Comparison of ENCODE assay signal across 16 mouse cellular contexts in genomic region chr10:21065593-21065992, GRCm38 (mm10).
DNase-seq lines count a peak whose midpoint lies in the region; ATAC-seq and TF ChIP-seq lines count a peak whose summit lies in the region.
"Had no signal": no experiment of that assay in that cellular context is flagged by ENCODE, and none has a peak within 500 bp of the region (broad histone marks: within the 10 kb centered on the region; RNA-seq: fewer than 3 reads in every experiment).

No protein-coding gene starts in this region.

- intact Hi-C loops in gastrocnemius, adult 2 months (cut with DNase I), result no loop called here

- ATAC-seq in forebrain, embryonic 15.5 days (replicated peaks), result 0 out of 2 replicates have a peak, but pooled peaks have one; percentile 39
- ATAC-seq in megakaryocyte-erythroid progenitor cell, adult 5-6 weeks (replicated peaks; ENCODE audit: low FRiP score, low TSS enrichment, poor library complexity, severe bottlenecking), result peak; percentile 71
- ATAC-seq: hindbrain, embryonic 16.5 days had no signal

- no peaks in the 10 kb centered on the region; the same call in 1 of the 2 replicates for H3K36me3 ChIP-seq in forebrain, embryonic 15.5 days
- peaks cover 4% of the 10 kb centered on the region; the same call in 1 of the 2 replicates for H3K36me3 ChIP-seq in forebrain, embryonic 10.5 days (replicated peaks)
- H3K36me3 ChIP-seq in E14TG2a.4 (ENCODE audit: insufficient read depth, low read length), result no peaks in the 10 kb centered on the region
- H3K36me3 ChIP-seq: embryonic facial prominence, embryonic 12.5 days; midbrain, embryonic 10.5 days had no signal

- no peak for DNase-seq in forebrain, embryonic 10.5 days (ENCODE audit: extremely low spot score, low spot score)
- DNase-seq in liver, result peak; percentile 32
- no peak for DNase-seq in embryo, embryonic 10 days (ENCODE audit: low spot score)
- no peak for DNase-seq in kidney, adult 18-20 months
- DNase-seq in gastrocnemius, adult 2 months, result no peak
- DNase-seq: cerebellum, postnatal 10 days; gastrocnemius, postnatal 36 days; kidney, postnatal 25 days; lung, adult 18-20 months; spleen, adult 18-20 months had no signal

- H3K4me2 ChIP-seq in forebrain, embryonic 15.5 days (replicated peaks), result no peak overlapping the region
- H3K4me2 ChIP-seq: embryonic facial prominence, embryonic 12.5 days had no signal

- H3K9ac ChIP-seq in forebrain, embryonic 15.5 days (replicated peaks), result no peak overlapping the region
- H3K9ac ChIP-seq: embryonic facial prominence, embryonic 12.5 days had no signal

- TF ChIP-seq CTCF in E14TG2a.4 (conservative IDR thresholded peaks at IDR 0.05; ENCODE audit: low read length), result peak; percentile 37
- no peak for TF ChIP-seq CTCF in gastrocnemius, adult 2 months (IDR thresholded peaks at IDR 0.05)

- H3K27me3 ChIP-seq in forebrain, embryonic 15.5 days, result no peaks in the 10 kb centered on the region
- H3K27me3 ChIP-seq in forebrain, embryonic 10.5 days (ENCODE audit: poor library complexity, severe bottlenecking), result no peaks in the 10 kb centered on the region
- no peaks in the 10 kb centered on the region; the same call in 1 of the 2 replicates for H3K27me3 ChIP-seq in E14TG2a.4 (ENCODE audit: insufficient read depth, low read length)
- H3K27me3 ChIP-seq: embryonic facial prominence, embryonic 12.5 days had no signal

- no peak overlapping the region for H3K27ac ChIP-seq in forebrain, embryonic 15.5 days (replicated peaks)
- no peak overlapping the region for H3K27ac ChIP-seq in forebrain, embryonic 10.5 days
- no peak overlapping the region for H3K27ac ChIP-seq in gastrocnemius, adult 2 months
- H3K27ac ChIP-seq: embryonic facial prominence, embryonic 12.5 days; midbrain, embryonic 10.5 days had no signal

- peaks cover 6% of the 10 kb centered on the region; the same call in 1 of the 2 replicates for H3K4me1 ChIP-seq in forebrain, embryonic 15.5 days
- H3K4me1 ChIP-seq in forebrain, embryonic 10.5 days, result peaks cover 29% of the 10 kb centered on the region
- H3K4me1 ChIP-seq in E14TG2a.4 (replicated peaks; ENCODE audit: low read depth, low read length), result peaks cover 50% of the 10 kb centered on the region
- H3K4me1 ChIP-seq: embryonic facial prominence, embryonic 12.5 days had no signal

- H3K9me3 ChIP-seq in forebrain, embryonic 15.5 days, result no peaks in the 10 kb centered on the region
- H3K9me3 ChIP-seq in forebrain, embryonic 10.5 days, result no peaks in the 10 kb centered on the region
- no peaks in the 10 kb centered on the region for H3K9me3 ChIP-seq in E14TG2a.4 (ENCODE audit: low read length)
- H3K9me3 ChIP-seq: embryonic facial prominence, embryonic 12.5 days; midbrain, embryonic 10.5 days had no signal

- no peak overlapping the region for H3K4me3 ChIP-seq in forebrain, embryonic 15.5 days
- H3K4me3 ChIP-seq in forebrain, embryonic 10.5 days, result no peak overlapping the region
- no peak overlapping the region for H3K4me3 ChIP-seq in E14TG2a.4 (replicated peaks; ENCODE audit: low read length)
- H3K4me3 ChIP-seq in gastrocnemius, adult 2 months, result no peak overlapping the region
- H3K4me3 ChIP-seq: embryonic facial prominence, embryonic 12.5 days; midbrain, embryonic 10.5 days had no signal

- WGBS in forebrain, embryonic 15.5 days, result 63% methylated on average over 8 of the region's 8 CpGs
- WGBS in forebrain, embryonic 10.5 days, result 68% methylated on average over 8 of the region's 8 CpGs
